Mouse (Mus musculus): ENCODE measurements around the gene Map1s. TPM values are rescaled to one million over a fixed set of nuclear protein-coding genes. Genes with fewer than 3 reads are reported as not detected.

Map1s gene
- total and polyA plus RNA-seq, 2 experiments from 2014 or later: 59.1 to 87.7 TPM

DNA sequence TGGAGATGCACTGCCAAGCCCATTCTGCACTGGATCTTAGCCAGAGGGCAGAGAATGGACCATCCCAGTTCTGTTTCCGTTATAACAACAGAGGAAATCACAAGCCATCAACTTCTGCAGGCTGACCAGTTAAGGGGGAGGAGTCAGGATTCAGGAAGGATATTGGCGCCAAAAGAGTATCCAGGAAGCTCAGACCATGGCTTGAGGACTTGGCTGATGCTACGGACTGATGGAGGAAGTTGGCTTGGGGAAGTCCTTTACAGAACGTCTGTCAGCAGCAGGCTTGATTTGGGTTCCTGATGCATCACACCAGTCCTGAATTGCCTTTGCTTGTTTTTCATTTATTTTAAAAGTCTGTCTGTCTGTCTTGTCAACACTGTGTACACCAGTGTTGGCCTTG lies 1.2 kb upstream of the Map1s start:
- Histone ChIP-seq H3K36me3 (ENCODE audit: insufficient read depth, low read length) (no peaks in the 10 kb centered on the region), H3K4me3 (ENCODE audit: low read depth, low read length) (no peak overlapping the region), H3K9ac (replicated peaks; ENCODE audit: low read length, poor library complexity, severe bottlenecking) (no peak overlapping the region), H3K4me2 (ENCODE audit: low read depth, low read length, poor library complexity, severe bottlenecking) (no peak overlapping the region), H3K9me3 (ENCODE audit: low read length) (no peaks in the 10 kb centered on the region), H3K27ac (ENCODE audit: low read depth, low read length) (no peak overlapping the region), H3K27me3 (ENCODE audit: insufficient read depth, low read length) (0 out of 2 replicates have a peak, but pooled peaks cover 4% of the 10 kb centered on the region), H3K4me1 (ENCODE audit: insufficient read depth, low read length) (peaks cover 3% of the 10 kb centered on the region; the same call in 1 of the 2 replicates)
- WGBS: 66% methylated on average over 4 of the region's 4 CpGs
- no peak for DNase-seq (ENCODE audit: low spot score)
- TF ChIP-seq CTCF (IDR thresholded peaks at IDR 0.05): no peak
- ATAC-seq (ENCODE audit: low FRiP score): no peak

GRCm38 (mm10) chr8:70905463-70905830 lies 285 bp upstream of the Map1s start:
- Histone ChIP-seq H3K9ac (replicated peaks; ENCODE audit: low read length, poor library complexity, severe bottlenecking) (peak overlapping the region; percentile 89), H3K4me3 (ENCODE audit: low read depth, low read length) (peak overlapping the region; percentile 88), H3K27ac (ENCODE audit: low read depth, low read length) (peak overlapping the region; percentile 91), H3K27me3 (ENCODE audit: insufficient read depth, low read length) (0 out of 2 replicates have a peak, but pooled peaks cover 4% of the 10 kb centered on the region), H3K9me3 (ENCODE audit: low read length) (no peaks in the 10 kb centered on the region), H3K4me1 (ENCODE audit: insufficient read depth, low read length) (peaks cover 3% of the 10 kb centered on the region; the same call in 1 of the 2 replicates), H3K4me2 (ENCODE audit: low read depth, low read length, poor library complexity, severe bottlenecking) (peak overlapping the region; percentile 92), H3K36me3 (ENCODE audit: insufficient read depth, low read length) (no peaks in the 10 kb centered on the region)
- TF ChIP-seq CTCF (IDR thresholded peaks at IDR 0.05): no peak
- ATAC-seq (ENCODE audit: low FRiP score) (peak; percentile 35), DNase-seq (ENCODE audit: low spot score) (no peak)
- WGBS: 13% methylated on average over 8 of the region's 8 CpGs

DNA sequence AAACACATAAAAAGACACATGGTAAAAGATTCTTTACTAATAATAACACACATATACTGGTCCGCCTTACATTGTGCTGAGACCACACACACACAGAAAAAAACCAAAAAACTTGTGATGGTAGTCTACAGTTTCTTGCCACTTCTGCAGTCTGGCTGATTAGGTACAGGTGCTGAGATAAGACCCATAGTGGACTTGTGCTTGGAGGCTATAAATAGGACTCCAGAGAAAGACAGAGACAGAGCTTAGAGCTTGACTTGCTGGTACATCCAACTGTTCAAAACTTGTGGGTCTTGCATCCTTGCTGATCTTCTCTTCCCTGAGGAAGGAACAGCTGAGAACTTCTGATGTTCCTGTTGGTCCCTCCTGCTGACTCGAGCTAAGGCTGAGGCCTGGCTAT lies 1.8 kb downstream of the Map1s start:
- H3K4me1 ChIP-seq (ENCODE audit: insufficient read depth, low read length): peaks cover 3% of the 10 kb centered on the region; the same call in 1 of the 2 replicates
- TF ChIP-seq CTCF (IDR thresholded peaks at IDR 0.05): no peak
- H3K27me3 ChIP-seq (ENCODE audit: insufficient read depth, low read length): 0 out of 2 replicates have a peak, but pooled peaks cover 2% of the 10 kb centered on the region
- ATAC-seq (ENCODE audit: low FRiP score): no peak
- H3K9ac ChIP-seq (replicated peaks; ENCODE audit: low read length, poor library complexity, severe bottlenecking): no peak overlapping the region
- H3K36me3 ChIP-seq (ENCODE audit: insufficient read depth, low read length): peaks cover 15% of the 10 kb centered on the region
- no peak overlapping the region for H3K27ac ChIP-seq (ENCODE audit: low read depth, low read length)
- no peak for DNase-seq (ENCODE audit: low spot score)
- no peak overlapping the region for H3K4me2 ChIP-seq (ENCODE audit: low read depth, low read length, poor library complexity, severe bottlenecking)
- H3K4me3 ChIP-seq (ENCODE audit: low read depth, low read length): no peak overlapping the region
- H3K9me3 ChIP-seq (ENCODE audit: low read length): no peaks in the 10 kb centered on the region
- WGBS: 93% methylated on average over 2 of the region's 2 CpGs

DNA sequence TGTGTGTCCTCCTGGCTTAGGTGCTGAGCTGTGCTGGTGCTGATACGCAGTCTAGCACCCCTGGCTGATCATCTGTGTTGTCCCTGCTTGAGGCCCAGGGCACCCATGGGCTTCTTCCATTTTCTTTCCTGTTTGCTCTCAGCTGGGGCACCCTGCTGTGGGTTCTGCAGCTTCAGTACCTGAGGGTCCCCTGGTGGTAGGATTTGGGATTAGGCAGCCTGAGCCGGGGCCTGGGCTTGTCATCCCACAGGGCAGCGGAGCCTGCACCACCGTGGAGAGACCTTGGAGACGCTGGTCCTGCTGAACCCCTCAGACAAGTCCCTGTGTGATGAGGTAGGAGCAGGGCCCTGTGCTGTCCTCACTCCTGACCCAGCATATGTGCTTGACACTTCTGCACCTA lies 5.9 kb downstream of the Map1s start:
- Histone ChIP-seq H3K27ac (ENCODE audit: low read depth, low read length) (no peak overlapping the region), H3K27me3 (ENCODE audit: insufficient read depth, low read length) (no peaks in the 10 kb centered on the region), H3K9me3 (ENCODE audit: low read length) (no peaks in the 10 kb centered on the region), H3K36me3 (ENCODE audit: insufficient read depth, low read length) (peaks cover 55% of the 10 kb centered on the region), H3K4me2 (ENCODE audit: low read depth, low read length, poor library complexity, severe bottlenecking) (no peak overlapping the region), H3K4me3 (ENCODE audit: low read depth, low read length) (no peak overlapping the region), H3K9ac (replicated peaks; ENCODE audit: low read length, poor library complexity, severe bottlenecking) (no peak overlapping the region), H3K4me1 (ENCODE audit: insufficient read depth, low read length) (peaks cover 3% of the 10 kb centered on the region; the same call in 1 of the 2 replicates)
- TF ChIP-seq CTCF (IDR thresholded peaks at IDR 0.05): peak; percentile 42; the same call in 1 of the 2 replicates
- DNase-seq (ENCODE audit: low spot score) (no peak), ATAC-seq (ENCODE audit: low FRiP score) (no peak)
- 69% methylated on average over 5 of the region's 5 CpGs for WGBS

DNA sequence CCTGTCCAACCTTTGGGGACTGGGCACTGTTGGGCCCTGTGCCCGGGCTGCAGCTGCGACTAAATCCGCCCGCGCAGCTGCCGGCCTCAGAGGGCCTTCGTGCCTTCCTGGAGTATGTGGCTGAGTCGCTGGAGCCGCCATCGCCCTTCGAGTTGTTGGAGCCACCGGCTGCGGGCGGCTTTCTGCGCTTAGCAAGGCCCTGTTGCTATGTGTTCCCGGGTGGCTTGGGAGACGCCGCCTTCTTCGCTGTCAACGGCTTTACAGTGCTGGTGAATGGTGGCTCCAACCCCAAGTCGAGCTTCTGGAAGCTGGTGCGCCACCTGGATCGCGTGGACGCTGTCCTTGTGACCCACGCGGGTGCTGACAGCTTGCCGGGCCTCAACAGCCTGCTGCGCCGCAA lies 7.2 kb downstream of the Map1s start:
- H3K36me3 ChIP-seq (ENCODE audit: insufficient read depth, low read length): peaks cover 69% of the 10 kb centered on the region
- no peaks in the 10 kb centered on the region for H3K4me1 ChIP-seq (ENCODE audit: insufficient read depth, low read length)
- no peak for TF ChIP-seq CTCF (IDR thresholded peaks at IDR 0.05)
- no peak overlapping the region for H3K4me2 ChIP-seq (ENCODE audit: low read depth, low read length, poor library complexity, severe bottlenecking)
- H3K27ac ChIP-seq (ENCODE audit: low read depth, low read length): no peak overlapping the region
- H3K9ac ChIP-seq (replicated peaks; ENCODE audit: low read length, poor library complexity, severe bottlenecking): no peak overlapping the region
- ATAC-seq (ENCODE audit: low FRiP score) (no peak), DNase-seq (ENCODE audit: low spot score) (no peak)
- H3K27me3 ChIP-seq (ENCODE audit: insufficient read depth, low read length): no peaks in the 10 kb centered on the region
- H3K9me3 ChIP-seq (ENCODE audit: low read length): no peaks in the 10 kb centered on the region
- 94% methylated on average over 30 of the region's 30 CpGs for WGBS
- no peak overlapping the region for H3K4me3 ChIP-seq (ENCODE audit: low read depth, low read length)

DNA sequence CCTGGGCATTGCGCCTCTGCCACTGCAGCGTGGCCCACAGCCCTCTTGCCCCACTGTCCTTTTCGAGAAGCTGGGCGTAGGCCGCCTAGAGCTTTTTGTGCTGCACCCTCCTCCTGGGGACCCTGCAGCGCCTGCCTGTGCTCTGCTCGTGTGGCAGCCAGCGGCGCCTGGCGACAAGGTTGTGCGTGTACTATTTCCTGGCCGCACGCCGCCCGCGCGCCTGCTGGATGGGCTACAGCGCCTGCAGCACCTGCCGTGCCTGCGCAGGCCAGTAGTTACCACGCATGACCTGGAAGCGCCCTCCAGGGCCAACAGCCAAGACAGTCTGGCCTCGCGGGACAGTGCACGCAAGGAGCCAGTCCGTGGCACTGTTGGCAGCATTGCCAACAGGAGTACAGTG lies 7.8 kb downstream of the Map1s start:
- ATAC-seq (ENCODE audit: low FRiP score) (0 out of 2 replicates have a peak, but pooled peaks have one; percentile 28), DNase-seq (ENCODE audit: low spot score) (no peak)
- H3K27me3 ChIP-seq (ENCODE audit: insufficient read depth, low read length): no peaks in the 10 kb centered on the region
- H3K4me3 ChIP-seq (ENCODE audit: low read depth, low read length): no peak overlapping the region
- H3K36me3 ChIP-seq (ENCODE audit: insufficient read depth, low read length): peaks cover 70% of the 10 kb centered on the region
- no peak overlapping the region for H3K9ac ChIP-seq (replicated peaks; ENCODE audit: low read length, poor library complexity, severe bottlenecking)
- no peak for TF ChIP-seq CTCF (IDR thresholded peaks at IDR 0.05)
- 94% methylated on average over 26 of the region's 26 CpGs for WGBS
- no peak overlapping the region for H3K27ac ChIP-seq (ENCODE audit: low read depth, low read length)
- no peak overlapping the region for H3K4me2 ChIP-seq (ENCODE audit: low read depth, low read length, poor library complexity, severe bottlenecking)
- no peaks in the 10 kb centered on the region for H3K4me1 ChIP-seq (ENCODE audit: insufficient read depth, low read length)
- H3K9me3 ChIP-seq (ENCODE audit: low read length): no peaks in the 10 kb centered on the region
